Comparison of ENCODE assay signal across 25 mouse cellular contexts in genomic region chr17:69265171-69265570, GRCm38 (mm10).
DNase-seq lines count a peak whose midpoint lies in the region; ATAC-seq and TF ChIP-seq lines count a peak whose summit lies in the region.
"Had no signal": no experiment of that assay in that cellular context is flagged by ENCODE, and none has a peak within 500 bp of the region (broad histone marks: within the 10 kb centered on the region; RNA-seq: fewer than 3 reads in every experiment).

No protein-coding gene starts in this region.

- TF ChIP-seq RAD21 in MEL (IDR thresholded peaks at IDR 0.05; ENCODE audit: low read depth, low read length), result no peak

- H3K27ac ChIP-seq in liver, embryonic 12.5 days, result no peak overlapping the region
- no peak overlapping the region for H3K27ac ChIP-seq in liver, postnatal 0 days (ENCODE audit: low read depth)
- H3K27ac ChIP-seq in MEL (ENCODE audit: control insufficient read depth, low read depth, low read length), result peak overlapping the region; percentile 60
- H3K27ac ChIP-seq: embryonic facial prominence, embryonic 13.5 days; heart, embryonic 13.5 days; limb, embryonic 13.5 days; liver, embryonic 14.5 days; midbrain, embryonic 13.5 days had no signal

- no peaks in the 10 kb centered on the region for H3K9me3 ChIP-seq in liver, embryonic 12.5 days (replicated peaks)
- no peaks in the 10 kb centered on the region for H3K9me3 ChIP-seq in liver, postnatal 0 days (ENCODE audit: low read length)
- no peaks in the 10 kb centered on the region for H3K9me3 ChIP-seq in MEL (replicated peaks; ENCODE audit: insufficient read depth, low read length)
- H3K9me3 ChIP-seq: embryonic facial prominence, embryonic 13.5 days; heart, embryonic 13.5 days; hindbrain, embryonic 10.5 days; hindbrain, embryonic 15.5 days; limb, embryonic 13.5 days; midbrain, embryonic 13.5 days had no signal

- H3K9ac ChIP-seq in liver, embryonic 12.5 days, result no peak overlapping the region
- H3K9ac ChIP-seq in liver, postnatal 0 days (replicated peaks), result no peak overlapping the region
- no peak overlapping the region for H3K9ac ChIP-seq in MEL (ENCODE audit: control insufficient read depth, low read depth, low read length, poor library complexity, severe bottlenecking)
- H3K9ac ChIP-seq: embryonic facial prominence, embryonic 13.5 days; heart, embryonic 13.5 days; hindbrain, embryonic 15.5 days; limb, embryonic 13.5 days; liver, embryonic 14.5 days; lung, embryonic 14.5 days; midbrain, embryonic 13.5 days had no signal

- no peak for TF ChIP-seq EP300 in liver, postnatal 0 days (IDR thresholded peaks at IDR 0.05; ENCODE audit: low read depth)
- peak; percentile 88 to 90 for TF ChIP-seq EP300 in MEL (IDR thresholded peaks at IDR 0.05; ENCODE audit: low read depth in 1 of 2, low read length in 2 of 2)

- no peak for DNase-seq in liver, postnatal 0 days
- DNase-seq in MEL (ENCODE audit: low read depth, low spot score), result peak; percentile 92
- DNase-seq in spleen, adult 18-20 months, result no peak
- DNase-seq in frontal cortex, postnatal 25 days (ENCODE audit: low spot score in 2 of 2), result no peak
- DNase-seq in kidney, adult 8-10 months, result no peak
- DNase-seq: adrenal gland, adult 2 months; adrenal gland, postnatal 36 days; embryo, embryonic 11 days; heart, postnatal 10 days; kidney, adult 18-20 months; kidney, postnatal 36 days; thymus, postnatal 25 days had no signal

- H3K36me3 ChIP-seq in liver, embryonic 12.5 days, result no peaks in the 10 kb centered on the region
- H3K36me3 ChIP-seq in liver, postnatal 0 days (replicated peaks; ENCODE audit: insufficient read depth, low read length), result no peaks in the 10 kb centered on the region
- H3K36me3 ChIP-seq in MEL (ENCODE audit: control insufficient read depth in 1 of 2, insufficient read depth in 2 of 2, low read length in 2 of 2), result peaks cover 0 to 5% of the 10 kb centered on the region in 2 experiments; a peak in 1 of 4 replicates

- no peak for TF ChIP-seq POLR2A in MEL (IDR thresholded peaks at IDR 0.05; ENCODE audit: control insufficient read depth in 1 of 2, insufficient read depth in 1 of 2, low read depth in 1 of 2, low read length in 2 of 2, poor library complexity in 1 of 2)

- H3K4me1 ChIP-seq in liver, embryonic 12.5 days, result peaks cover 8% of the 10 kb centered on the region; the same call in 1 of the 2 replicates
- no peaks in the 10 kb centered on the region for H3K4me1 ChIP-seq in liver, postnatal 0 days (ENCODE audit: insufficient read depth)
- peaks cover 0 to 21% of the 10 kb centered on the region in 2 experiments; a peak in 2 of 4 replicates for H3K4me1 ChIP-seq in MEL (ENCODE audit: control insufficient read depth in 1 of 2, insufficient read depth in 2 of 2, low read length in 2 of 2)
- H3K4me1 ChIP-seq: limb, embryonic 13.5 days had no signal

- no peak for TF ChIP-seq CTCF in liver, postnatal 0 days (IDR thresholded peaks at IDR 0.05; ENCODE audit: low read depth)
- no peak for TF ChIP-seq CTCF in MEL (IDR thresholded peaks at IDR 0.05 in 2 of 3, conservative IDR thresholded peaks at IDR 0.05 in 1 of 3; ENCODE audit: control insufficient read depth in 1 of 3, insufficient read depth in 1 of 3, low read depth in 2 of 3, low read length in 3 of 3, poor library complexity in 1 of 3, severe bottlenecking in 1 of 3)

- peak; percentile 42 for ATAC-seq in liver, embryonic 12.5 days
- no peak for ATAC-seq in liver, postnatal 0 days
- ATAC-seq in granulocyte monocyte progenitor cell, adult 5-6 weeks (replicated peaks; ENCODE audit: poor library complexity, severe bottlenecking), result peak; percentile 88
- peak; percentile 86 for ATAC-seq in megakaryocyte-erythroid progenitor cell, adult 5-6 weeks (replicated peaks; ENCODE audit: low FRiP score, low TSS enrichment, poor library complexity, severe bottlenecking)
- ATAC-seq: forebrain, embryonic 16.5 days; midbrain, embryonic 13.5 days had no signal

- no peaks in the 10 kb centered on the region for H3K27me3 ChIP-seq in liver, embryonic 12.5 days (replicated peaks)
- no peaks in the 10 kb centered on the region for H3K27me3 ChIP-seq in liver, postnatal 0 days (ENCODE audit: insufficient read depth, low read length)
- H3K27me3 ChIP-seq in MEL (ENCODE audit: control insufficient read depth in 1 of 2, insufficient read depth in 2 of 2, low read length in 2 of 2), result peaks cover 0 to 2% of the 10 kb centered on the region in 2 experiments; a peak in 1 of 4 replicates
- H3K27me3 ChIP-seq: embryonic facial prominence, embryonic 13.5 days; heart, embryonic 13.5 days; hindbrain, embryonic 15.5 days; limb, embryonic 13.5 days; midbrain, embryonic 13.5 days had no signal

- 5% methylated on average over 4 of the region's 4 CpGs for WGBS in liver, embryonic 12.5 days (ENCODE audit: insufficient replicate concordance)
- 18% methylated on average over 4 of the region's 4 CpGs for WGBS in liver, postnatal 0 days (ENCODE audit: insufficient replicate concordance)

- no peak overlapping the region for H3K4me3 ChIP-seq in liver, embryonic 12.5 days
- no peak overlapping the region for H3K4me3 ChIP-seq in liver, postnatal 0 days (ENCODE audit: low read depth, low read length)
- no peak overlapping the region for H3K4me3 ChIP-seq in MEL (ENCODE audit: control insufficient read depth in 1 of 2, insufficient read depth in 1 of 2, low read depth in 2 of 2, low read length in 2 of 2)
- H3K4me3 ChIP-seq: embryonic facial prominence, embryonic 13.5 days; erythroblast, embryonic 14.5 days; heart, embryonic 13.5 days; hindbrain, embryonic 10.5 days; hindbrain, embryonic 15.5 days; limb, embryonic 13.5 days; midbrain, embryonic 13.5 days had no signal

- no peak overlapping the region for H3K4me2 ChIP-seq in liver, embryonic 12.5 days
- H3K4me2 ChIP-seq in liver, postnatal 0 days (ENCODE audit: low read depth, low read length), result no peak overlapping the region
- H3K4me2 ChIP-seq: embryonic facial prominence, embryonic 13.5 days; heart, embryonic 13.5 days; hindbrain, embryonic 15.5 days; limb, embryonic 13.5 days; lung, embryonic 14.5 days; midbrain, embryonic 13.5 days had no signal

- no peaks in the 10 kb centered on the region for H3K79me2 ChIP-seq in MEL (ENCODE audit: control insufficient read depth, insufficient read depth, low read length, poor library complexity)

TF ChIP-seq in MEL, 35 proteins besides CTCF, POLR2A, EP300 and RAD21:
- TF ChIP-seq TBP (IDR thresholded peaks at IDR 0.05; ENCODE audit: low read depth, low read length) (no peak), NELFE (IDR thresholded peaks at IDR 0.05; ENCODE audit: low read depth, low read length) (no peak), JUND (IDR thresholded peaks at IDR 0.05; ENCODE audit: low read depth, low read length) (peak; percentile 57; the same call in 1 of the 2 replicates), POLR2AphosphoS2 (IDR thresholded peaks at IDR 0.05; ENCODE audit: low read length) (no peak), RCOR1 (IDR thresholded peaks at IDR 0.05; ENCODE audit: low read depth, low read length) (peak; percentile 99), MYC (IDR thresholded peaks at IDR 0.05; ENCODE audit: low read depth, low read length) (peak; percentile 89; the same call in 1 of the 2 replicates), E2F4 (IDR thresholded peaks at IDR 0.05; ENCODE audit: borderline replicate concordance, low read depth, low read length) (no peak), ELF1 (IDR thresholded peaks at IDR 0.05; ENCODE audit: low read depth, low read length) (peak; percentile 41; the same call in 1 of the 2 replicates), KAT2A (conservative IDR thresholded peaks at IDR 0.05; ENCODE audit: low read depth, low read length) (peak; percentile 42), MAX (IDR thresholded peaks at IDR 0.05; ENCODE audit: low read length) (peak; percentile 44; the same call in 1 of the 2 replicates), SIN3A (IDR thresholded peaks at IDR 0.05; ENCODE audit: low read length) (peak; percentile 83), USF2 (IDR thresholded peaks at IDR 0.05; ENCODE audit: borderline replicate concordance in 1 of 2, insufficient read depth in 1 of 2, low read depth in 1 of 2, low read length in 2 of 2) (no peak), GATA1 (IDR thresholded peaks at IDR 0.05; ENCODE audit: low read depth, low read length) (peak; percentile 97), ZNF384 (IDR thresholded peaks at IDR 0.05; ENCODE audit: low read depth, low read length) (peak; percentile 97), MYB (IDR thresholded peaks at IDR 0.05; ENCODE audit: low read depth, low read length) (peak; percentile 52; the same call in 1 of the 2 replicates), BHLHE40 (IDR thresholded peaks at IDR 0.05; ENCODE audit: borderline replicate concordance, low read depth, low read length) (peak; percentile 72), HCFC1 (IDR thresholded peaks at IDR 0.05; ENCODE audit: low read depth, low read length) (no peak), ETS1 (IDR thresholded peaks at IDR 0.05; ENCODE audit: low read depth, low read length) (peak; percentile 91), TCF12 (IDR thresholded peaks at IDR 0.05; ENCODE audit: low read depth, low read length) (peak; percentile 86), TAL1 (IDR thresholded peaks at IDR 0.05; ENCODE audit: low read length) (peak; percentile 67), MAFK (IDR thresholded peaks at IDR 0.05; ENCODE audit: borderline replicate concordance, low read depth, low read length) (peak; percentile 94), ZMIZ1 (IDR thresholded peaks at IDR 0.05; ENCODE audit: low read depth, low read length) (no peak), MXI1 (IDR thresholded peaks at IDR 0.05; ENCODE audit: low read depth, low read length) (peak; percentile 59), ZKSCAN1 (IDR thresholded peaks at IDR 0.05; ENCODE audit: low read depth, low read length) (0 out of 2 replicates have a peak, but pooled peaks have one; percentile 41)
